Mouse (Mus musculus) ES-Bruce4 (cell line): ENCODE measurements around the gene Sipa1l1.

ENCODE experiments used
- CTCF ChIP-seq: IDR thresholded peaks from one replicate; pipeline ENCODE4 v1.8.1; 2011; ENCODE audit warnings: low read depth, low read length
- EP300 ChIP-seq: IDR thresholded peaks from 2 replicates; pipeline ENCODE4 v1.6.1; 2011; ENCODE audit warnings: low read depth, low read length; ENCODE audit not compliant: insufficient read depth
- POLR2A ChIP-seq: IDR thresholded peaks from one replicate; pipeline ENCODE4 v1.8.1; 2011; ENCODE audit warnings: low read length; ENCODE audit not compliant: insufficient read depth

GRCm38 (mm10) chr12:82371266-82371665, 202.1 kb downstream of the Sipa1l1 start:
- TF ChIP-seq CTCF (no peak), POLR2A (no peak), EP300 (no peak)
